Mouse (Mus musculus) heart, embryonic 14.5 days (tissue): ENCODE data around the gene Sprr3. TPM values are rescaled to one million over a fixed set of nuclear protein-coding genes. Genes with fewer than 3 reads are reported as not detected.

Experiments used
- ATAC-seq: fragments of 200-750 bp; cut with Nextera tagmentation; 2 replicates; pipeline ENCODE4 v1.8.0; 2017; ENCODE audit warnings: low read depth, moderate TSS enrichment; ENCODE audit not compliant: insufficient number of reproducible peaks, insufficient read depth, low FRiP score
- H3K27ac ChIP-seq, 2 experiments: fragments of 200-500 bp in 1 of 2; fragments of 300-500 bp in 1 of 2; sonication (generic) in 1 of 2; replicated peaks in 1 of 2; 2 replicates each; pipeline ENCODE4 v1.5.1; 2012 to 2014; ENCODE audit warnings: low read depth in 2 of 2, low read length in 2 of 2, control low read depth in 1 of 2, mild to moderate bottlenecking in 1 of 2, mixed read lengths in 1 of 2; ENCODE audit not compliant: control insufficient read depth in 1 of 2, insufficient read depth in 1 of 2
- H3K27me3 ChIP-seq: fragments of 300-500 bp; sonication (generic); 2 replicates; pipeline ENCODE4 v1.6.1; 2014; ENCODE audit warnings: mild to moderate bottlenecking, low read length, control low read depth; ENCODE audit not compliant: control insufficient read depth, insufficient read depth
- H3K36me3 ChIP-seq: fragments of 300-500 bp; sonication (generic); 2 replicates; pipeline ENCODE4 v1.6.1; 2014; ENCODE audit warnings: mild to moderate bottlenecking, control low read depth, low read length, mixed read lengths; ENCODE audit not compliant: control insufficient read depth, insufficient read depth
- H3K4me1 ChIP-seq, 2 experiments: fragments of 200-500 bp in 1 of 2; fragments of 300-500 bp in 1 of 2; sonication (generic) in 1 of 2; 2 replicates each; pipeline ENCODE4 v1.6.1; 2012 to 2014; ENCODE audit warnings: low read length in 2 of 2, control low read depth in 1 of 2, mixed read lengths in 1 of 2; ENCODE audit not compliant: control insufficient read depth in 2 of 2, insufficient read depth in 2 of 2
- H3K4me2 ChIP-seq: fragments of 300-500 bp; sonication (generic); 2 replicates; pipeline ENCODE4 v1.6.1; 2014; ENCODE audit warnings: mild to moderate bottlenecking, low read length
- H3K4me3 ChIP-seq, 2 experiments: fragments of 200-500 bp in 1 of 2; fragments of 300-500 bp in 1 of 2; sonication (generic) in 1 of 2; 2 replicates each; pipeline ENCODE4 v1.5.1; 2012 to 2014; ENCODE audit warnings: low read length in 2 of 2, mild to moderate bottlenecking in 2 of 2, control low read depth in 1 of 2, low read depth in 1 of 2, moderate library complexity in 1 of 2; ENCODE audit not compliant: control insufficient read depth in 1 of 2, insufficient read depth in 1 of 2
- H3K9ac ChIP-seq: fragments of 300-500 bp; sonication (generic); 2 replicates; pipeline ENCODE4 v1.6.1; 2014; ENCODE audit warnings: mild to moderate bottlenecking, low read length
- H3K9me3 ChIP-seq: fragments of 300-500 bp; sonication (generic); 2 replicates; pipeline ENCODE4 v1.6.1; 2016; ENCODE audit warnings: low read length, control low read depth; ENCODE audit not compliant: control insufficient read depth
- WGBS: fragments of 180-500 bp; shearing (Covaris S2); extraction: QIAGEN DNeasy Blood & Tissue Kit; methylation state at CpG from one replicate; pipeline ENCODE4 v1.1.7; 2014; 5-methylcytosine and 5-hydroxymethylcytosine counted together
- polyA plus RNA-seq: library from polyadenylated mRNA; unstranded; fragments of >200 nt; fragmentation: Nextera tagmentation; extraction: Ambion mirVana; gene quantifications from 2 replicates; pipeline ENCODE4 v1.2.1, GENCODE M21; 2014

Sprr3 gene
- polyA plus RNA-seq, 1 experiment from 2014 or later = not detected

DNA sequence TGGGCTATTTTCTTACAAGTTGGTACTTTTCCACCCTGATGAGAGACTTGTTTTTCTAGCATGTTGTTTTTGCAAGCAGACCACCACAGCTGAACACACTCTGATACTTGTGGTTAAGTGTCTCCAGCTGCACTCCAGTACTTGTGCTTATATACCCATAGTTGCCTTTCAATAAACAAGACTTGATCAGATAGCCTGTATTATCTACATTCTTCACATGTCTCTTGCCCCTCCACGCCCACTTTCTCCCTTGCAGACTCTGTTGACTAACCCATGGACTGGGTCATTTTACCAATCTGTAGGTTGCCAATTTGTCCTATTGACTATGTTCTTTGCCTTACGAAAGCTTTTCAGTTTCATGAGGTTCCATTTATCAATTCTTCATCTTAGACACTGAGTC is 11.6 kb upstream of the Sprr3 start:
- Histone ChIP-seq H3K4me1 (no peaks in the 10 kb centered on the region), H3K36me3 (no peaks in the 10 kb centered on the region), H3K27me3 (no peaks in the 10 kb centered on the region), H3K4me3 (no peak overlapping the region), H3K27ac (no peak overlapping the region), H3K4me2 (no peak overlapping the region), H3K9me3 (no peaks in the 10 kb centered on the region), H3K9ac (no peak overlapping the region)
- 80% methylated on average over 2 of the region's 2 CpGs for WGBS
- no peak for ATAC-seq

DNA sequence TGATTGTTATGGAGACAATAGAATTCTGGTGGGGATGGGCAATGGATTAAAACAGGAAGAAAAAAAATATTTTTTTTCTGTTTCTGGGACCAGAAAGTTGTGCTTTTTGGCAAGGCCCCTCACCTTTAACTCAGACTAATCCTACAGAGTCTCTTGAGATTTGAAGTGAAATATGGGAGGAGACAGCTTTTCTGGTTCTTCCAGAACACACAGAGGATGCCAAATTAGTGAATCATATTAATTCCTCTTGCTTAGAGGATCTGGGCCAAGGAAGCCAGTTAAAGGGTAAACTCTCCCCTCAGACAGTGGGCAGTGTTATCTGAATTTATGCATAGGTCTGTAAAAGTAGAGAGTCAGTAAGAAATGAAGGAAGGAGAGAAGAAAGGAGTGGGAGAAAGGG is 8.9 kb upstream of the Sprr3 start:
- Histone ChIP-seq H3K9me3 (no peaks in the 10 kb centered on the region), H3K27ac (no peak overlapping the region)
- no peak for ATAC-seq

GRCm38 (mm10) chr3:92466576-92466975 is 8.1 kb upstream of the Sprr3 start:
- H3K9ac ChIP-seq = no peak overlapping the region
- no peak for ATAC-seq

More for the DNA sequence above, 8.9 kb upstream of the Sprr3 start:
- H3K27me3 ChIP-seq = no peaks in the 10 kb centered on the region
- no peak overlapping the region for H3K4me2 ChIP-seq
- H3K4me3 ChIP-seq = no peak overlapping the region
- H3K36me3 ChIP-seq = no peaks in the 10 kb centered on the region
- no peaks in the 10 kb centered on the region for H3K4me1 ChIP-seq
- H3K9ac ChIP-seq = no peak overlapping the region

DNA sequence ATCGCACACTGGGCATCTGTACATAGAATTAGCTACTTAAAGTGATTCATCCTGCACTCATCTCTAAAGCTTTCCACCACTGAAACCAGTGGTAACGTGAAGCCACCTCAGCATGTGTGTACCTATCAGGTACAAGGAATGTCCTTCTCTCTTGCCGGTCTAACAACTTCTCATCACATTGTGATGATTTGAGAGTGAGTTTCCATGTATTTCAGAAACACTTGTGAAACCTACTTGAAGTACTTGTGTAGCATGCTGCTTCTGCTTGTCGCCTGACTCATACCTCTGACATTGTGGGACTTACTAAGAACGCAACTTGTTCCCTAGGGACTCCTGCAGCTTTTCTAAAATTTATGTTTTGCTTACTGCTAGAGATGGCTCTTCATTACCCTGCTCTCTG is 3.4 kb downstream of the Sprr3 start:
- no peaks in the 10 kb centered on the region for H3K9me3 ChIP-seq
- no peaks in the 10 kb centered on the region for H3K36me3 ChIP-seq
- no peak overlapping the region for H3K4me2 ChIP-seq
- no peak overlapping the region for H3K4me3 ChIP-seq
- H3K27me3 ChIP-seq = no peaks in the 10 kb centered on the region
- H3K27ac ChIP-seq = no peak overlapping the region
- 44% methylated on average over 5 of the region's 5 CpGs for WGBS
- ATAC-seq = no peak
- H3K4me1 ChIP-seq = no peaks in the 10 kb centered on the region
- H3K9ac ChIP-seq = no peak overlapping the region

More at GRCm38 (mm10) chr3:92466576-92466975, 8.1 kb upstream of the Sprr3 start:
- 64% methylated on average over 1 of the region's 1 CpGs for WGBS
- Histone ChIP-seq H3K27me3 (no peaks in the 10 kb centered on the region), H3K4me3 (no peak overlapping the region), H3K27ac (no peak overlapping the region), H3K9me3 (no peaks in the 10 kb centered on the region), H3K36me3 (no peaks in the 10 kb centered on the region), H3K4me1 (no peaks in the 10 kb centered on the region), H3K4me2 (no peak overlapping the region)

- no peaks in the 10 kb centered on the region for H3K27me3 ChIP-seq
- no peak overlapping the region for H3K4me3 ChIP-seq
- ATAC-seq = no peak
- no peak overlapping the region for H3K4me2 ChIP-seq
- no peak overlapping the region for H3K27ac ChIP-seq
- no peaks in the 10 kb centered on the region for H3K4me1 ChIP-seq
- no peaks in the 10 kb centered on the region for H3K36me3 ChIP-seq
- H3K9ac ChIP-seq = no peak overlapping the region
- no peaks in the 10 kb centered on the region for H3K9me3 ChIP-seq
- 80% methylated on average over 3 of the region's 3 CpGs for WGBS
Measured at GRCm38 (mm10) chr3:92440177-92440576, 18.3 kb downstream of the Sprr3 start.

- H3K36me3 ChIP-seq = no peaks in the 10 kb centered on the region
- H3K27ac ChIP-seq = no peak within 1 kb of the TSS
- no peaks in the 10 kb centered on the region for H3K9me3 ChIP-seq
- WGBS = 89% methylated on average over 3 of the region's 3 CpGs
- no peak for ATAC-seq
- H3K4me3 ChIP-seq = no peak within 1 kb of the TSS
- H3K4me2 ChIP-seq = no peak within 1 kb of the TSS
- H3K9ac ChIP-seq = no peak within 1 kb of the TSS
- H3K4me1 ChIP-seq = no peaks in the 10 kb centered on the region
- H3K27me3 ChIP-seq = no peaks in the 10 kb centered on the region
Measured at GRCm38 (mm10) chr3:92438689-92439088, 19.8 kb downstream of the Sprr3 start, which contains the start of gene Sprr1b. Gene Sprr1b, minus strand, starts transcription at chr3:92438789.

DNA sequence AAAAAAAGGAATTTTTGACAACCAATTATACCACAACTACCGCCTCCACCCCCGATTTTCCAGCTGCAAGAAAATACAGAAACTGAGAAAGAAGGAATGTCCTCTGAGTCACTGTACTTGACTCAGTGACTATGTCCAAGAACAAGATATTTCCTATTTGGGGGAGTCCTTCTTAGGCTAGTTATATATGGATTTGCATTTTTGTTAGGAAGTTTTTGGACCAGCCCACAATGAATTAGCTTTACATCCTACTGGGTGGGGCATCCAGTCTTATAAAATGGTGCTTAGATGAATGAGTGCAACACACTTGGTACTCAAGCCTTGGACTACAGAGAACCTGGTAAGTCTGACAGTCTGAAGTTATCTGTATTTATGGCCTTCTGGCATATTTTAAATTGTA is 26.2 kb downstream of the Sprr3 start, which contains the start of gene Sprr2k:
Sprr2k (plus strand) TSS at position 301 of the 400 bp plus-strand sequence.
- WGBS = 85% methylated on average over 2 of the region's 2 CpGs
- no peaks in the 10 kb centered on the region for H3K36me3 ChIP-seq
- no peak within 1 kb of the TSS for H3K9ac ChIP-seq
- no peaks in the 10 kb centered on the region for H3K27me3 ChIP-seq
- H3K4me1 ChIP-seq = no peaks in the 10 kb centered on the region
- no peak within 1 kb of the TSS for H3K4me3 ChIP-seq
- ATAC-seq = no peak
- H3K27ac ChIP-seq = no peak within 1 kb of the TSS
- H3K9me3 ChIP-seq = no peaks in the 10 kb centered on the region
- H3K4me2 ChIP-seq = no peak within 1 kb of the TSS

DNA sequence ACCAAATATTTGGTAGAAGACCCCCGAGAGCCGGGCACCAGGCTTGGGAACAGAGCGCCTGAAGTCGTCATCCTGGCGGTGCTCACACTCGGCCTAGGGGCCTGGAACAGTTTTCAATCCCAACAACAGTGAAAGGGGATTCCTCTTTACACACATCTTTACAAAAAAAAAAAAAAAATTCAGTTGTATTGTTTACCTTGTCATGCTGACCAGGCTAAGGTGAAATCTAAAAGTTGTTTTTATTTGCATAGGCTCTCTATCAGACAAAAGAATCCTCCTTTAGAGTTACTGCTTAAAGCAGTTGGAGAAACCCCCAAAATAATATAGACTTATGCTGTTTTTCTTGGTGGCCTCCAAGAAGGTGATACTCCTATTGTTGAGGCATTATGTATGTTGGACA is 29.2 kb downstream of the Sprr3 start, which contains the start of gene Gm9774:
Gm9774 (minus strand) TSS at position 101 of the 400 bp plus-strand sequence.
- H3K4me3 ChIP-seq = no peak within 1 kb of the TSS
- H3K27me3 ChIP-seq = no peaks in the 10 kb centered on the region
- H3K36me3 ChIP-seq = no peaks in the 10 kb centered on the region
- H3K4me1 ChIP-seq = no peaks in the 10 kb centered on the region
- 87% methylated on average over 6 of the region's 6 CpGs for WGBS
- no peak within 1 kb of the TSS for H3K9ac ChIP-seq
- no peak within 1 kb of the TSS for H3K4me2 ChIP-seq
- ATAC-seq = no peak
- no peak within 1 kb of the TSS for H3K27ac ChIP-seq
- H3K9me3 ChIP-seq = no peaks in the 10 kb centered on the region
